Mouse (Mus musculus): ENCODE measurements at regions not wholly inside any gene's neighbourhood (a gene's known extent, or its start where the extent isn't known, plus 50 kb on each side); places are given as distances from the start of the nearest gene placed in this dataset.

GRCm38 (mm10) chr1:42471846-42472494 lies 223.6 kb upstream of the Pou3f3 start:
- no peak for DNase-seq (ENCODE audit: low read depth, low spot score)

- no peak for DNase-seq (ENCODE audit: low read depth, low spot score)
Measured at GRCm38 (mm10) chr1:42472495-42473230, 222.9 kb upstream of the Pou3f3 start.

GRCm38 (mm10) chr1:42474197-42474596 lies 221.4 kb upstream of the Pou3f3 start:
- DNase-seq (ENCODE audit: low read depth, low spot score) = no peak

GRCm38 (mm10) chr1:42474831-42475230 lies 220.7 kb upstream of the Pou3f3 start:
- no peak for DNase-seq (ENCODE audit: low read depth, low spot score)

- DNase-seq (ENCODE audit: low read depth, low spot score) = no peak
Measured at GRCm38 (mm10) chr1:42475629-42476028, 219.9 kb upstream of the Pou3f3 start.

GRCm38 (mm10) chr1:42480348-42480920 lies 215.1 kb upstream of the Pou3f3 start:
- no peak for DNase-seq (ENCODE audit: low read depth, low spot score)

GRCm38 (mm10) chr1:42489563-42489962 lies 206.0 kb upstream of the Pou3f3 start:
- DNase-seq (ENCODE audit: low read depth, low spot score) = no peak

GRCm38 (mm10) chr1:42490856-42491643 lies 204.5 kb upstream of the Pou3f3 start:
- DNase-seq (ENCODE audit: low read depth, low spot score) = peak; percentile 14

GRCm38 (mm10) chr1:42491644-42492277 lies 203.8 kb upstream of the Pou3f3 start:
- DNase-seq (ENCODE audit: low read depth, low spot score) = peak; percentile 43

- DNase-seq (ENCODE audit: low read depth, low spot score) = no peak
Measured at GRCm38 (mm10) chr1:42496022-42496421, 199.5 kb upstream of the Pou3f3 start.

GRCm38 (mm10) chr1:42496433-42496832 lies 199.1 kb upstream of the Pou3f3 start:
- no peak for DNase-seq (ENCODE audit: low read depth, low spot score)

- no peak for DNase-seq (ENCODE audit: low read depth, low spot score)
Measured at GRCm38 (mm10) chr1:42498901-42499300, 196.7 kb upstream of the Pou3f3 start.

- DNase-seq (ENCODE audit: low read depth, low spot score) = no peak
Measured at GRCm38 (mm10) chr1:42504491-42504890, 191.1 kb upstream of the Pou3f3 start.

- DNase-seq (ENCODE audit: low read depth, low spot score) = no peak
Measured at GRCm38 (mm10) chr1:42505048-42505729, 190.4 kb upstream of the Pou3f3 start.

- no peak for DNase-seq (ENCODE audit: low read depth, low spot score)
Measured at GRCm38 (mm10) chr1:42514417-42514816, 181.2 kb upstream of the Pou3f3 start.

GRCm38 (mm10) chr1:42524401-42524800 lies 171.2 kb upstream of the Pou3f3 start:
- no peak for DNase-seq (ENCODE audit: low read depth, low spot score)

- no peak for DNase-seq (ENCODE audit: low read depth, low spot score)
Measured at GRCm38 (mm10) chr1:42527746-42528476, 167.7 kb upstream of the Pou3f3 start.

GRCm38 (mm10) chr1:42532908-42533307 lies 162.7 kb upstream of the Pou3f3 start:
- no peak for DNase-seq (ENCODE audit: low read depth, low spot score)

- DNase-seq (ENCODE audit: low read depth, low spot score) = no peak
Measured at GRCm38 (mm10) chr1:42539066-42539539, 156.5 kb upstream of the Pou3f3 start.
